Mouse (Mus musculus) G1E (cell line): ENCODE measurements around the gene Ecm2. TPM values are rescaled to one million over a fixed set of nuclear protein-coding genes. Genes with fewer than 3 reads are reported as not detected.

ENCODE experiments used
- ATAC-seq: 2 replicates; pipeline ENCODE4 v1.8.0; 2016; ENCODE audit warnings: mild to moderate bottlenecking; ENCODE audit not compliant: insufficient number of reproducible peaks, poor library complexity, low FRiP score, severe bottlenecking; ENCODE audit errors: extremely low read depth
- DNase-seq: peaks from one replicate; pipeline ENCODE4 v3.0.0; 2012; ENCODE audit warnings: low spot score
- H3K27me3 ChIP-seq: 2 replicates; pipeline ENCODE4 v1.6.1; 2012; ENCODE audit warnings: mild to moderate bottlenecking, low read length, inconsistent platforms; ENCODE audit not compliant: insufficient read depth
- H3K36me3 ChIP-seq: replicated peaks from 2 replicates; pipeline ENCODE3; 2012; ENCODE audit warnings: mild to moderate bottlenecking, inconsistent platforms
- H3K4me1 ChIP-seq: 2 replicates; pipeline ENCODE4 v1.6.1; 2012; ENCODE audit warnings: low read depth, low read length, inconsistent platforms, mixed read lengths; ENCODE audit not compliant: insufficient read depth
- H3K4me3 ChIP-seq: 2 replicates; pipeline ENCODE4 v1.5.1; 2012; ENCODE audit warnings: low read depth, mild to moderate bottlenecking, inconsistent platforms, low read length, moderate library complexity, mixed read lengths
- H3K9me3 ChIP-seq: replicated peaks from 2 replicates; pipeline ENCODE4 v1.6.1; 2012; ENCODE audit warnings: inconsistent platforms
- CTCF ChIP-seq: IDR thresholded peaks from 2 replicates; pipeline ENCODE4 v1.5.1; 2012; ENCODE audit warnings: low read depth, low read length, inconsistent platforms, mixed read lengths
- GATA1 ChIP-seq: IDR thresholded peaks from 2 replicates; pipeline ENCODE4 v1.6.1; 2012; ENCODE audit warnings: borderline replicate concordance, low read length, inconsistent platforms, mixed read lengths
- GATA2 ChIP-seq: IDR thresholded peaks from 2 replicates; pipeline ENCODE4 v1.6.1; 2012; ENCODE audit warnings: low read depth, low read length, inconsistent platforms, borderline replicate concordance
- POLR2AphosphoS5 ChIP-seq: IDR thresholded peaks from 2 replicates; pipeline ENCODE4 v1.6.1; 2012; ENCODE audit warnings: low read depth, low read length, inconsistent platforms; ENCODE audit not compliant: insufficient replicate concordance
- TAL1 ChIP-seq: conservative IDR thresholded peaks from 2 replicates; pipeline ENCODE4 v1.6.1; 2012; ENCODE audit warnings: low read depth, low read length, inconsistent platforms, mixed read lengths
- polyA plus RNA-seq: library from polyadenylated mRNA; stranded (reverse); fragments of >175 nt; gene quantifications from 2 replicates; pipeline ENCODE4 v1.2.3, GENCODE M21; 2012
- total RNA-seq, 2 experiments: library from RNA; stranded (forward) in 1 of 2; stranded (reverse) in 1 of 2; fragments of 200-1000 nt in 1 of 2; fragments of >200 nt in 1 of 2; fragmentation: Nextera tagmentation in 1 of 2; gene quantifications; 2 replicates each; pipeline ENCODE4 v1.2.3; 2014 to 2017

Gene Ecm2
- total and polyA plus RNA-seq, 3 experiments = 0.01 to 0.16 TPM; not detected in 1

- no peaks in the 10 kb centered on the region for H3K9me3 ChIP-seq
- no peaks in the 10 kb centered on the region for H3K36me3 ChIP-seq
- TF ChIP-seq TAL1 (peak; percentile 94), POLR2AphosphoS5 (no peak)
- peak; percentile 84 for ATAC-seq
- H3K4me1 ChIP-seq = peaks cover 28% of the 10 kb centered on the region
- no peak overlapping the region; the same call in 1 of the 2 replicates for H3K4me3 ChIP-seq
- DNase-seq = no peak
- no peaks in the 10 kb centered on the region for H3K27me3 ChIP-seq
Observed at GRCm38 (mm10) chr13:49571418-49571817, 66.8 kb downstream of the Ecm2 start.

- H3K27me3 ChIP-seq = no peaks in the 10 kb centered on the region
- H3K4me1 ChIP-seq = no peaks in the 10 kb centered on the region; the same call in 1 of the 2 replicates
- H3K36me3 ChIP-seq = peaks cover 6% of the 10 kb centered on the region
- ATAC-seq (no peak), DNase-seq (no peak)
- TF ChIP-seq CTCF = no peak
- no peak for TF ChIP-seq GATA2
- no peak for TF ChIP-seq TAL1
- no peak for TF ChIP-seq GATA1
- TF ChIP-seq POLR2AphosphoS5 = no peak
- no peak within 1 kb of the TSS for H3K4me3 ChIP-seq
- H3K9me3 ChIP-seq = no peaks in the 10 kb centered on the region
Observed at GRCm38 (mm10) chr13:49581541-49582530, 77.2 kb downstream of the Ecm2 start, which contains the start of gene Omd. Gene Omd (plus strand): TSS chr13:49582462.

Other genes starting within 250 kb of the Ecm2 start
- 3.9 and 4.7 TPM in 2 replicates for gene Fgd3, start 184.5 kb upstream of the Ecm2 start, total RNA-seq (2014; fragmentation: Nextera tagmentation)
- 11.0 and 11.2 TPM in 2 replicates for gene Fgd3, start 184.5 kb upstream of the Ecm2 start, total RNA-seq (2017)
- 3.6 and 4.1 TPM in 2 replicates for gene Fgd3, start 184.5 kb upstream of the Ecm2 start, polyA plus RNA-seq
- gene Bicd2, start 163.2 kb upstream of the Ecm2 start, total RNA-seq (2014; fragmentation: Nextera tagmentation) = 11.5 and 19.5 TPM in 2 replicates
- gene Bicd2, start 163.2 kb upstream of the Ecm2 start, total RNA-seq (2017) = 19.2 and 19.9 TPM in 2 replicates
- gene Bicd2, start 163.2 kb upstream of the Ecm2 start, polyA plus RNA-seq = 10.7 and 11.6 TPM in 2 replicates
- gene Ippk, start 83.6 kb upstream of the Ecm2 start, total RNA-seq (2014; fragmentation: Nextera tagmentation) = 4.5 and 4.8 TPM in 2 replicates
- gene Ippk, start 83.6 kb upstream of the Ecm2 start, total RNA-seq (2017) = 15.8 and 15.9 TPM in 2 replicates
- 1.3 and 2.3 TPM in 2 replicates for gene Ippk, start 83.6 kb upstream of the Ecm2 start, polyA plus RNA-seq
- 1.4 and 1.8 TPM in 2 replicates for gene Tes3-ps, start 11.5 kb upstream of the Ecm2 start, total RNA-seq (2014; fragmentation: Nextera tagmentation)
- gene Tes3-ps, start 11.5 kb upstream of the Ecm2 start, total RNA-seq (2017) = 2.8 and 4.4 TPM in 2 replicates
- 0.01 TPM in 1 of 2 replicates, not detected in the other for gene Tes3-ps, start 11.5 kb upstream of the Ecm2 start, polyA plus RNA-seq
- gene Aspn, start 39.6 kb downstream of the Ecm2 start, total RNA-seq (2014; fragmentation: Nextera tagmentation) = not detected in 2 replicates
- 0.06 TPM in 1 of 2 replicates, not detected in the other for gene Aspn, start 39.6 kb downstream of the Ecm2 start, total RNA-seq (2017)
- not detected in 2 replicates for gene Aspn, start 39.6 kb downstream of the Ecm2 start, polyA plus RNA-seq
- not detected in 2 replicates for gene Omd, start 77.7 kb downstream of the Ecm2 start, total RNA-seq (2014; fragmentation: Nextera tagmentation)
- gene Omd, start 77.7 kb downstream of the Ecm2 start, total RNA-seq (2017) = 0.05 TPM in 1 of 2 replicates, not detected in the other
- not detected in 2 replicates for gene Omd, start 77.7 kb downstream of the Ecm2 start, polyA plus RNA-seq
- not detected in 2 replicates for gene Ogn, start 103.2 kb downstream of the Ecm2 start, total RNA-seq (2014; fragmentation: Nextera tagmentation)
- 0.05 and 0.12 TPM in 2 replicates for gene Ogn, start 103.2 kb downstream of the Ecm2 start, total RNA-seq (2017)
- not detected in 2 replicates for gene Ogn, start 103.2 kb downstream of the Ecm2 start, polyA plus RNA-seq
- 27.5 and 29.9 TPM in 2 replicates for gene Cenpp, start 148.0 kb downstream of the Ecm2 start, total RNA-seq (2014; fragmentation: Nextera tagmentation)
- 48.5 and 49.2 TPM in 2 replicates for gene Cenpp, start 148.0 kb downstream of the Ecm2 start, total RNA-seq (2017)
- 6.9 and 7.7 TPM in 2 replicates for gene Cenpp, start 148.0 kb downstream of the Ecm2 start, polyA plus RNA-seq
- 78.6 and 90.0 TPM in 2 replicates for gene Nol8, start 148.3 kb downstream of the Ecm2 start, total RNA-seq (2014; fragmentation: Nextera tagmentation)
- 40.2 and 59.2 TPM in 2 replicates for gene Nol8, start 148.3 kb downstream of the Ecm2 start, total RNA-seq (2017)
- gene Nol8, start 148.3 kb downstream of the Ecm2 start, polyA plus RNA-seq = 2.0 and 3.0 TPM in 2 replicates
- 162 and 174 TPM in 2 replicates for gene Iars, start 177.3 kb downstream of the Ecm2 start, total RNA-seq (2014; fragmentation: Nextera tagmentation)
- gene Iars, start 177.3 kb downstream of the Ecm2 start, total RNA-seq (2017) = 65.3 and 73.4 TPM in 2 replicates
- 19.6 and 38.9 TPM in 2 replicates for gene Iars, start 177.3 kb downstream of the Ecm2 start, polyA plus RNA-seq